Mouse (Mus musculus) midbrain, embryonic 12.5 days (tissue): ENCODE results near the gene Gm27021. TPM values are rescaled to one million over a fixed set of nuclear protein-coding genes. Genes with fewer than 3 reads are reported as not detected.

Experiments
- ATAC-seq: fragments of 200-750 bp; cut with Nextera tagmentation; 2 replicates; pipeline ENCODE4 v1.8.0; 2017; ENCODE audit warnings: low read depth, moderate TSS enrichment, moderate library complexity; ENCODE audit not compliant: low FRiP score
- H3K27ac ChIP-seq: fragments of 300-500 bp; sonication (generic); replicated peaks from 2 replicates; pipeline ENCODE4 v1.5.1; 2016; ENCODE audit warnings: mild to moderate bottlenecking
- H3K27me3 ChIP-seq: fragments of 300-500 bp; sonication (generic); 2 replicates; pipeline ENCODE4 v1.6.1; 2016; ENCODE audit warnings: mild to moderate bottlenecking
- H3K36me3 ChIP-seq: fragments of 300-500 bp; sonication (generic); 2 replicates; pipeline ENCODE4 v1.6.1; 2016
- H3K4me1 ChIP-seq: fragments of 300-500 bp; sonication (generic); 2 replicates; pipeline ENCODE4 v1.6.1; 2016
- H3K4me2 ChIP-seq: fragments of 300-500 bp; sonication (generic); replicated peaks from 2 replicates; pipeline ENCODE4 v1.6.1; 2016; ENCODE audit warnings: mild to moderate bottlenecking, moderate library complexity
- H3K4me3 ChIP-seq: fragments of 300-500 bp; sonication (generic); 2 replicates; pipeline ENCODE4 v1.5.1; 2016; ENCODE audit warnings: mild to moderate bottlenecking
- H3K9ac ChIP-seq: fragments of 300-500 bp; sonication (generic); replicated peaks from 2 replicates; pipeline ENCODE4 v1.6.1; 2016; ENCODE audit warnings: mild to moderate bottlenecking, moderate library complexity
- H3K9me3 ChIP-seq: fragments of 300-500 bp; sonication (generic); 2 replicates; pipeline ENCODE4 v1.6.1; 2016; ENCODE audit warnings: mild to moderate bottlenecking
- WGBS: fragments of 180-500 bp; shearing (Covaris S2); methylation state at CpG from one replicate; pipeline ENCODE4 v1.1.7; 2016; 5-methylcytosine and 5-hydroxymethylcytosine counted together
- polyA plus RNA-seq: library from polyadenylated mRNA; unstranded; fragments of >200 nt; fragmentation: Nextera tagmentation; extraction: Ambion mirVana; gene quantifications from 2 replicates; pipeline ENCODE4 v1.2.1, GENCODE M21; 2016

The Gm27021 gene
- polyA plus RNA-seq, 1 experiment from 2014 or later = 3.0 TPM

DNA sequence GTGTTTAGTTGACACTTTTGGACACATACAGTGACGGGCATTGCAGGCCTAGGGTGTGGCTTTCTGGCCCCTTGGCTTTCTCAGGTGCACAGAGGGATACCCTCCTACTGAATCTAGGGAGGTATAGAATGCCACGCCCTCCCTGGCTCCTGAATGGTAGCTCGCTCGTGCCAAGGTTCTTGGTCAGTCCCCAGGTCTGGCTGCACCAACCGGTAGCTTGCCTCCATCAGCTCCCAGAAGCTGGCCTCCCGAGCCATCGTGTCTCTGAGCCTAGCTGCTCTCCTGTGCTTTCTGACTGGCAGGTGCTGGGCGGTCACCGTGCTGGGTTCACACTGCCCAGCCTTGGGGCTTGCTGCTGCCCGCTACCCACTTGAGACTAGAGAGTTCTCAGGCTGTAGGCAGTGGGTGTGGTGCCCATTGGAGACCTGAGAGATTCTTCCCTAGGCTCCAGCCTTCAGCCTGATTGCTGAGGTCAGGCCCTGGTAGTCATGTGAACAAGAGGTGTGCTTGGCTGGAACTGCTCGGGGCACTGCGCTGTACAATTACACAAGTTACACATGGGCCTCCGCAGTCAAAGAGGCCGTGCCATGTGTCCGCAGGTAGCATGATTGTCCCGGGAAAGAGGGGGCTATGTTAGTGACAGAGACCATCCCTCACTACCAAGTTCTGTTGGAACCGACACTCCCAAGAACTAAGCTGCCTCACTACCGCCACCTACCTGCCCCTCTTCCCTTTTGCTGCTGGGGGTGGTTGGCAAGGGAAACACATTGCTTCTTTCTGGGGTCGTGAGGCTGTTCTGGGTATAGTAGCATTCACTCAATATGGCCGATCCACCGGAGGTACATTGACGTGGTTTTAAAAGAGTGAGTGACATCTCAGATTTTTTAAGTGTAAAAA is 106.1 kb downstream of the Gm27021 start:
- no peaks in the 10 kb centered on the region for H3K9me3 ChIP-seq
- peak overlapping the region; percentile 88 for H3K27ac ChIP-seq
- 82% methylated on average over 22 of the region's 22 CpGs for WGBS

DNA sequence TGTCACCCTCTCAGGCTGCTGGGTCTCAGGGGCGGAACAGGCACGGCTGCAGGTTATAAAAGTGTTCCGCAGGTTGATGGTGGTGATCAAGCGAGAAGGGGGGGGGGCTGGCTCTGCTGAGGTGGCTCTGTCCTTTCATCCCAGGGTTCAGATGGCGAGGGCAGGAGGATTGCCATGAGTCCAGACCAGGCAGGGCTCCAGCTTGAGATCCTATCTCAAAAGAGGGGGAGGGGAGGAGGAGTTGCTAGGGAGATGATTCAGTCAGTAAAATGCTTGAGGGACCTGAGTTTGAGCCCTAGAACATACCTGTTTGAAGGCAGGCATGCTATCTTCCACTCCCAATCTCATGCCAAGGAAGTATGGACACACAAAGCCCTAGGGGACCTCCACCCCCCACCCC is 107.3 kb downstream of the Gm27021 start:
- H3K27ac ChIP-seq = peak overlapping the region; percentile 87
- no peak overlapping the region for H3K4me3 ChIP-seq
- 74% methylated on average over 5 of the region's 5 CpGs for WGBS
- no peaks in the 10 kb centered on the region for H3K9me3 ChIP-seq
- H3K9ac ChIP-seq = no peak overlapping the region
- H3K4me2 ChIP-seq = no peak overlapping the region
- ATAC-seq = no peak
- peaks cover 6% of the 10 kb centered on the region; the same call in 1 of the 2 replicates for H3K27me3 ChIP-seq
- H3K4me1 ChIP-seq = peaks cover 99% of the 10 kb centered on the region
- 0 out of 2 replicates have a peak, but pooled peaks cover 4% of the 10 kb centered on the region for H3K36me3 ChIP-seq

More for the DNA sequence above, 106.1 kb downstream of the Gm27021 start:
- no peak overlapping the region for H3K4me3 ChIP-seq
- H3K27me3 ChIP-seq = peaks cover 6% of the 10 kb centered on the region; the same call in 1 of the 2 replicates
- peaks cover 99% of the 10 kb centered on the region for H3K4me1 ChIP-seq
- no peak overlapping the region for H3K4me2 ChIP-seq
- H3K9ac ChIP-seq = no peak overlapping the region
- ATAC-seq = no peak
- peaks cover 11% of the 10 kb centered on the region for H3K36me3 ChIP-seq

DNA sequence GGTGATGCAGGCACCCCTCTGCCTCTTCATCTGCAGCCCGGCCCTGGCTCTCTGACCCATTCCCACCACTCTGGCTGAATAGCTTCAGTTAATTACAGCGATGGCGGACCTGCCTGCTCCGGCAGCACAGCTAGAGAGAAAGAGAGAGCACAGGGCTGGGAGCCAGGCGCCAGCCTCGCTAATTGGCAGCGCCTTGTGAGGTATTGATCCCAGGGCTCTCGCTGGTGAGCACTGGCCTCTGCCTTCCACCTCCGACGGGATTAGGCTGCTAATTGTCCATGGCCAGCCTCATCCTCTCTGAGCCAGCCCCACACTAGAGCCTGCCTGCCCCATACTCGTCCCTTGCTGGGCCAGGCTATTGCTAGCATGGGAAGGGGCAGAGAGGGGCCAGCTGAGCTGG is 108.2 kb downstream of the Gm27021 start:
- ATAC-seq = peak; percentile 20; the same call in 1 of the 2 replicates
- Histone ChIP-seq H3K4me1 (peaks cover 100% of the 10 kb centered on the region), H3K36me3 (peaks cover 5% of the 10 kb centered on the region; the same call in 1 of the 2 replicates), H3K9me3 (no peaks in the 10 kb centered on the region), H3K27ac (peak overlapping the region; percentile 87), H3K9ac (peak overlapping the region; percentile 37; the same call in 1 of the 2 replicates), H3K4me2 (0 out of 2 replicates have a peak overlapping the region, but pooled peaks have one; percentile 9), H3K4me3 (no peak overlapping the region), H3K27me3 (peaks cover 6% of the 10 kb centered on the region; the same call in 1 of the 2 replicates)
- WGBS = 7% methylated on average over 11 of the region's 11 CpGs

Other genes starting within 250 kb of the Gm27021 start
- 73.7 and 84.8 TPM in 2 replicates for gene Gins2, start 78.8 kb downstream of the Gm27021 start, polyA plus RNA-seq
- 5.2 and 5.7 TPM in 2 replicates for gene 1190005I06Rik, start 20.4 kb downstream of the Gm27021 start, polyA plus RNA-seq
- gene Cox4i1, start 143 bp upstream of the Gm27021 start, polyA plus RNA-seq = 895 and 905 TPM in 2 replicates
- gene Emc8, start 494 bp upstream of the Gm27021 start, polyA plus RNA-seq = 215 and 235 TPM in 2 replicates
- gene Irf8, start 68.3 kb upstream of the Gm27021 start, polyA plus RNA-seq = 4.0 and 4.7 TPM in 2 replicates